Mouse (Mus musculus) E14TG2a.4 (cell line): ENCODE measurements around the gene Diras1.

Source experiments
- CTCF ChIP-seq: conservative IDR thresholded peaks from 2 replicates; pipeline ENCODE4 v1.5.1; 2014; ENCODE audit warnings: low read length
- NANOG ChIP-seq: IDR thresholded peaks from 2 replicates; pipeline ENCODE4 v1.6.1; 2014; ENCODE audit warnings: borderline replicate concordance, low read length, mixed read lengths

DNA sequence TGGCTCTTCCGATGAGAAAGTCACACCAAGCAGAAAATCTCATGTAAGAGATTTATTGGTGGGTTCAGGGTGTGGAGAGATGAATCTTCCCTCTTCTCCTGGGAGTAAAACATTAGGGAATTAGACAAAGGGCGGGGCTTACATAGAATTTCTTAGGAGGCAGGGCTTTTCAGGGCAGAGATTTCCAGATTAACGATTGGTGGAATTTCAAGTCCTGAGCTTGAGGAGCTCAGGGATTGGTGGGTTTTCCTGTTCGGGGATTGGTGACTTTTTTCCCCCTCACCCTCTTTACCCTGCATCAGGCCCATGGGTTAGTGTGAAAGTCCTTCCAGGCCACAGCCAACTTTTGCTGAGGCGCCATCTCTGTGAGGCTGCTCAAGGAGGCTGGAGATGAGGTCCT lies 43.2 kb upstream of the Diras1 start:
- TF ChIP-seq CTCF (no peak), NANOG (no peak)
